Mouse (Mus musculus): ENCODE results near the gene Zfp710. TPM values are rescaled to one million over a fixed set of nuclear protein-coding genes. Genes with fewer than 3 reads are reported as not detected.

Zfp710 gene
- polyA plus RNA-seq, 1 experiment from 2014 or later, result 21.6 TPM

DNA sequence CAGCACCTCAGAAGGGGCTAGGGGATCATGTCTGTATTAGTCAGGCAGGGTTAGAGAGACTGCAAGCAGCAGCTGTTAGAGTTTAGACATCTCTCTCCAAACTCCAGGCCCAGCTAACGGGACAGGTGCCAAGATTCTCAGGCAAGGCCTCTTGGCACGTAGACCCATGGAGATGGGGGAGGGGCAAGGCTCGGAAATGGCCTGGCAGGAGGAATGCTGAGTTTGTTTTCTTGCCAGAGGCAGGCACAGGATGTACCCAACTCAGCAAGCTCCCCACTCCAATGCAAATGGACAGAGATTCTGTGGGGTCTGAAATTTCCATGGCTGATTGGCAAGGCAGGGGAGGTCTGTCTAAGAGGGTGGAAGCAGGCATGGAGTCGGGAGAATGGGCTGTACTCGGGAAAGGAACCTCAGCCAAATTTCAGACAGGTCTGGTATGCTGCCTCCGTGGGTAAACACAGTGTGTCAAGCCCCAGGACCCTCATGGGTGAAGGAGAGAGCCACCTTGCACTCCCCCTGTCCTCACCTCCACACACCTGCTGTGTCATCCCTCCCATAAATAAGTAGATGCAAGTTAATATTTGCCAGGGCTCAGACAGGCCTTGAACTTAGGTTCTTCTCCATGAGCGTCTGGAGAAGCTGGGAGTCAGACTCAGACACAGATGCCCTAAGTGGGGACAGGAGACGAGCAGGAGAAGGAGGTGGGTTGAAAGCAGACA lies 110.0 kb downstream of the Zfp710 start:
- no peak overlapping the region for H3K9ac ChIP-seq
- H3K4me2 ChIP-seq (replicated peaks), result no peak overlapping the region
- H3K27me3 ChIP-seq, result no peaks in the 10 kb centered on the region
- H3K9me3 ChIP-seq, result peaks cover 7% of the 10 kb centered on the region
- peaks cover 9% of the 10 kb centered on the region; the same call in 1 of the 2 replicates for H3K4me1 ChIP-seq
- no peak for ATAC-seq (ENCODE audit: insufficient number of reproducible peaks, insufficient read depth, low FRiP score, low TSS enrichment)
- H3K36me3 ChIP-seq, result no peaks in the 10 kb centered on the region
- H3K4me3 ChIP-seq, result no peak overlapping the region
- 40% methylated on average over 8 of the region's 8 CpGs for WGBS
- no peak overlapping the region for H3K27ac ChIP-seq

DNA sequence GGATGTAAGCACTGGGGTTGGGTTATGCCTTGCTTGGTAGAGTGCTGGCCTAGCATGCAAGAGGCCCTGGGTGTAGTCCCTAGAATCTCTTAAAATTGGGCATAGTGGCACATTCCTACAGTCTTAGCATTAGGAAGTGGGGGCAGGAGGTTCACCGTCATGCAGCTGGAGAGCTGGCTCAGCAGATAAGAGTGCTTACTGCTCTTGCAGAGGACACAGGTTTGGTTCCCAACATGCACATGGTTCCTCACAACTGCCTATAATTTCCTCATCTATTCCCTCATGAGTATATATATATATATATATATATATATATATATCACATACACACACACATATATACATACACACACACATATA lies 110.5 kb downstream of the Zfp710 start:
- H3K36me3 ChIP-seq, result no peaks in the 10 kb centered on the region
- no peak overlapping the region for H3K9ac ChIP-seq
- H3K4me3 ChIP-seq, result no peak overlapping the region
- peaks cover 9% of the 10 kb centered on the region; the same call in 1 of the 2 replicates for H3K4me1 ChIP-seq
- H3K27me3 ChIP-seq, result no peaks in the 10 kb centered on the region
- 93% methylated on average over 1 of the region's 1 CpGs for WGBS
- no peak for ATAC-seq (ENCODE audit: insufficient number of reproducible peaks, insufficient read depth, low FRiP score, low TSS enrichment)
- peaks cover 7% of the 10 kb centered on the region for H3K9me3 ChIP-seq
- no peak overlapping the region for H3K27ac ChIP-seq
- H3K4me2 ChIP-seq (replicated peaks), result no peak overlapping the region

DNA sequence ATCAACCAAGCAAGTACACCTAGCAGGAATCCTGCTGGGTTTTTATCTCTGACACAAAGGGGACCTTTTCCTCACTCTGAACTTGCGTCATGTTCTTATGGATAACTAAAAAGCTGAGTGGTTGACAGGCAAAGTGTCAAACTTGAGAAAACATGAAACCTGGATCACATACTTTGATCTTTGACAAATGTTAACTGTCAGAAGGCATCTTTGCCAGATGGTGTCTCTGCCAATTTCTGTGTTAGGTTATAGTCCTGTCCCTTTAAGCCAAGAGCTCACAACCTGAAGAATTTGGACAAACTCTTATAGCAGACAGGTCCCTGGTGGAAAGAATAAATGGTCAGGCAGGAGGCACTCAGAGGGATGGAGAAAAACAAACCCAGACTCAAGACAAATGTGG lies 113.8 kb downstream of the Zfp710 start:
- peaks cover 13% of the 10 kb centered on the region; the same call in 1 of the 2 replicates for H3K4me1 ChIP-seq
- H3K27me3 ChIP-seq, result no peaks in the 10 kb centered on the region
- no peak overlapping the region for H3K27ac ChIP-seq
- 78% methylated on average over 1 of the region's 1 CpGs for WGBS
- H3K4me2 ChIP-seq (replicated peaks), result no peak overlapping the region
- no peaks in the 10 kb centered on the region for H3K36me3 ChIP-seq
- no peak for ATAC-seq (ENCODE audit: insufficient number of reproducible peaks, insufficient read depth, low FRiP score, low TSS enrichment)
- no peak overlapping the region for H3K9ac ChIP-seq
- H3K4me3 ChIP-seq, result no peak overlapping the region
- H3K9me3 ChIP-seq, result peaks cover 7% of the 10 kb centered on the region

DNA sequence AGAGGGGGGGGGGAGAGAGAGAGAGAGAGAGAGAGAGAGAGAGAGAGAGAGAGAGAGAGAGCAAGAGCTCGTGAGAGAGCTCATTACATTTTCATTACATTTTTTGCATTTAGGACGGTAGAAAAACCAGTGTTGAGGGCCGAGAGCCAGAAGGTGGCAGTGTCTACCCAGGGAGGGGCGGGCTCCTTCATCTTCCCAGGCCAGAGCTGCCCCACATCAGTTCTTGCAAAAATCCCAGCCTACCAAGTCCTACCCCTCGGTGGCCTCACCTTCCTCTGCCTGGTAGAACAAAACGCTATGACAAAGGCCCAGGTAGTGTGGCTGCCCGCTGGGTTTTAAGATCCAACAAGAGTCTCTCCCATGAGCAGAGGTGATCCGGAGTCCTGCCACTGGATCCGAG lies 116.2 kb downstream of the Zfp710 start:
- H3K4me2 ChIP-seq (replicated peaks), result no peak overlapping the region
- H3K9me3 ChIP-seq, result peaks cover 7% of the 10 kb centered on the region
- 17% methylated on average over 9 of the region's 9 CpGs for whole genome bisulfite sequencing
- peaks cover 8% of the 10 kb centered on the region; the same call in 1 of the 2 replicates for H3K4me1 ChIP-seq
- H3K4me3 ChIP-seq, result no peak overlapping the region
- peak; percentile 66 for ATAC-seq (ENCODE audit: insufficient number of reproducible peaks, insufficient read depth, low FRiP score, low TSS enrichment)
- no peaks in the 10 kb centered on the region for H3K27me3 ChIP-seq
- H3K9ac ChIP-seq, result no peak overlapping the region
- no peak overlapping the region for H3K27ac ChIP-seq
- H3K36me3 ChIP-seq, result no peaks in the 10 kb centered on the region

Other genes with a start within 250 kb of the Zfp710 start
- not detected in 2 replicates for gene Mesp1, start 231.0 kb upstream of the Zfp710 start, polyA plus RNA-seq (2016; fragmentation: Nextera tagmentation; extraction: Ambion mirVana)
- gene Mesp2, start 214.1 kb upstream of the Zfp710 start, polyA plus RNA-seq (2016; fragmentation: Nextera tagmentation; extraction: Ambion mirVana), result 0.15 and 0.22 TPM in 2 replicates
- gene Anpep, start 163.8 kb upstream of the Zfp710 start, polyA plus RNA-seq (2016; fragmentation: Nextera tagmentation; extraction: Ambion mirVana), result 5.2 and 7.6 TPM in 2 replicates
- gene Ap3s2, start 104.2 kb upstream of the Zfp710 start, polyA plus RNA-seq (2016; fragmentation: Nextera tagmentation; extraction: Ambion mirVana), result 33.8 and 38.1 TPM in 2 replicates
- gene Arpin, start 89.5 kb upstream of the Zfp710 start, polyA plus RNA-seq (2016; fragmentation: Nextera tagmentation; extraction: Ambion mirVana), result 18.7 and 20.5 TPM in 2 replicates
- gene Idh2, start 90.6 kb downstream of the Zfp710 start, polyA plus RNA-seq (2016; fragmentation: Nextera tagmentation; extraction: Ambion mirVana), result 495 and 498 TPM in 2 replicates
- gene Sema4b, start 162.0 kb downstream of the Zfp710 start, polyA plus RNA-seq (2016; fragmentation: Nextera tagmentation; extraction: Ambion mirVana), result 14.6 and 14.9 TPM in 2 replicates
- gene Cib1, start 208.0 kb downstream of the Zfp710 start, polyA plus RNA-seq (2016; fragmentation: Nextera tagmentation; extraction: Ambion mirVana), result 54.2 and 56.0 TPM in 2 replicates
- gene Gdpgp1, start 208.1 kb downstream of the Zfp710 start, polyA plus RNA-seq (2016; fragmentation: Nextera tagmentation; extraction: Ambion mirVana), result 3.7 and 4.0 TPM in 2 replicates
- gene Ttll13, start 221.6 kb downstream of the Zfp710 start, polyA plus RNA-seq (2016; fragmentation: Nextera tagmentation; extraction: Ambion mirVana), result 0.59 and 1.2 TPM in 2 replicates
- gene Ngrn, start 236.4 kb downstream of the Zfp710 start, polyA plus RNA-seq (2016; fragmentation: Nextera tagmentation; extraction: Ambion mirVana), result 56.2 and 59.6 TPM in 2 replicates
- gene Vps33b, start 244.8 kb downstream of the Zfp710 start, polyA plus RNA-seq (2016; fragmentation: Nextera tagmentation; extraction: Ambion mirVana), result 14.5 and 14.9 TPM in 2 replicates